Mouse (Mus musculus) limb, embryonic 14.5 days (tissue): ENCODE measurements around the gene Card9. TPM values are rescaled to one million over a fixed set of nuclear protein-coding genes. Genes with fewer than 3 reads are reported as not detected.

Experiments
- ATAC-seq: fragments of 200-750 bp; cut with Nextera tagmentation; 2 replicates; pipeline ENCODE4 v1.8.0; 2017; ENCODE audit warnings: low read depth, moderate number of reproducible peaks, moderate TSS enrichment; ENCODE audit not compliant: low FRiP score
- DNase-seq: peaks from one replicate; pipeline ENCODE4 v3.0.0-alpha.2; 2015; ENCODE audit warnings: low spot score
- H3K27ac ChIP-seq: fragments of 300-500 bp; sonication (generic); replicated peaks from 2 replicates; pipeline ENCODE4 v1.5.1; 2014; ENCODE audit warnings: low read depth, mild to moderate bottlenecking, low read length, moderate library complexity, mixed read lengths
- H3K27me3 ChIP-seq: fragments of 300-500 bp; sonication (generic); 2 replicates; pipeline ENCODE4 v1.6.1; 2014; ENCODE audit warnings: low read length, mixed read lengths; ENCODE audit not compliant: control insufficient read depth, insufficient read depth
- H3K36me3 ChIP-seq: fragments of 300-500 bp; sonication (generic); 2 replicates; pipeline ENCODE4 v1.6.1; 2014; ENCODE audit warnings: mild to moderate bottlenecking, low read length, moderate library complexity, mixed read lengths; ENCODE audit not compliant: control insufficient read depth, insufficient read depth
- H3K4me1 ChIP-seq: fragments of 300-500 bp; sonication (generic); 2 replicates; pipeline ENCODE4 v1.6.1; 2014; ENCODE audit warnings: antibody characterized with exemption, low read length, mixed read lengths; ENCODE audit not compliant: control insufficient read depth, insufficient read depth
- H3K4me2 ChIP-seq: fragments of 300-500 bp; sonication (generic); replicated peaks from 2 replicates; pipeline ENCODE4 v1.6.1; 2014; ENCODE audit warnings: low read depth, mild to moderate bottlenecking, low read length, moderate library complexity; ENCODE audit not compliant: severe bottlenecking
- H3K4me3 ChIP-seq: fragments of 300-500 bp; sonication (generic); replicated peaks from 2 replicates; pipeline ENCODE4 v1.5.1; 2014; ENCODE audit warnings: low read length
- H3K9ac ChIP-seq: fragments of 300-500 bp; sonication (generic); 2 replicates; pipeline ENCODE4 v1.6.1; 2014; ENCODE audit warnings: mild to moderate bottlenecking, low read depth, low read length, moderate library complexity; ENCODE audit not compliant: severe bottlenecking
- H3K9me3 ChIP-seq: fragments of 300-500 bp; sonication (generic); 2 replicates; pipeline ENCODE4 v1.6.1; 2016; ENCODE audit warnings: low read length; ENCODE audit not compliant: control insufficient read depth
- POLR2A ChIP-seq: fragments of 200-500 bp; IDR thresholded peaks from 2 replicates; pipeline ENCODE4 v1.8.0; 2012; ENCODE audit warnings: inconsistent platforms, mild to moderate bottlenecking, moderate library complexity, borderline replicate concordance; ENCODE audit not compliant: insufficient read depth, insufficient read length; ENCODE audit errors: extremely low read depth
- WGBS: fragments of 180-500 bp; shearing (Covaris S2); extraction: QIAGEN DNeasy Blood & Tissue Kit; methylation state at CpG from one replicate; pipeline ENCODE4 v1.1.7; 2014; 5-methylcytosine and 5-hydroxymethylcytosine counted together
- polyA plus RNA-seq, 2 experiments: library from polyadenylated mRNA; depleted of rRNA in 1 of 2; stranded (reverse) in 1 of 2; unstranded in 1 of 2; fragments of >200 nt; fragmentation: Nextera tagmentation in 1 of 2; extraction: Ambion mirVana in 1 of 2; gene quantifications; 2 replicates each; pipeline versions ENCODE4 v1.2.1 to v1.2.3; 2012 to 2014

The Card9 gene
- 4.1 and 5.6 TPM in 2 replicates for polyA plus RNA-seq (2012; rRNA removed)
- polyA plus RNA-seq (2014; fragmentation: Nextera tagmentation; extraction: Ambion mirVana), result 1.2 and 1.4 TPM in 2 replicates

GRCm38 (mm10) chr2:26360772-26361171 lies at the start of gene Card9:
TSS of gene Card9 (minus strand) at chr2:26360918.
- no peak for DNase-seq
- no peak for TF ChIP-seq POLR2A
- Histone ChIP-seq H3K36me3 (peaks cover 33% of the 10 kb centered on the region), H3K9me3 (no peaks in the 10 kb centered on the region), H3K4me2 (no peak within 1 kb of the TSS), H3K27ac (no peak within 1 kb of the TSS), H3K9ac (no peak within 1 kb of the TSS), H3K27me3 (no peaks in the 10 kb centered on the region), H3K4me3 (no peak within 1 kb of the TSS), H3K4me1 (no peaks in the 10 kb centered on the region)
- WGBS, result 50% methylated on average over 3 of the region's 3 CpGs
- no peak for ATAC-seq

- Histone ChIP-seq H3K27me3 (no peaks in the 10 kb centered on the region), H3K9ac (no peak overlapping the region), H3K36me3 (peaks cover 64% of the 10 kb centered on the region), H3K9me3 (no peaks in the 10 kb centered on the region), H3K4me2 (no peak overlapping the region), H3K27ac (no peak overlapping the region), H3K4me3 (no peak overlapping the region), H3K4me1 (peaks cover 22% of the 10 kb centered on the region)
- ATAC-seq (no peak), DNase-seq (no peak)
- no peak for TF ChIP-seq POLR2A
- 79% methylated on average over 5 of the region's 5 CpGs for WGBS
These were observed 49.4 kb upstream of the Card9 start for GRCm38 (mm10) chr2:26410091-26410490.

- Histone ChIP-seq H3K4me2 (no peak overlapping the region), H3K36me3 (peaks cover 60% of the 10 kb centered on the region), H3K27ac (no peak overlapping the region), H3K4me1 (peaks cover 22% of the 10 kb centered on the region), H3K9me3 (no peaks in the 10 kb centered on the region), H3K9ac (no peak overlapping the region; the same call in 1 of the 2 replicates), H3K4me3 (peak overlapping the region; percentile 94), H3K27me3 (no peaks in the 10 kb centered on the region)
- 63% methylated on average over 3 of the region's 3 CpGs for WGBS
- no peak for ATAC-seq
- TF ChIP-seq POLR2A, result no peak
- no peak for DNase-seq
These were observed 48.6 kb upstream of the Card9 start for GRCm38 (mm10) chr2:26409362-26409761.

GRCm38 (mm10) chr2:26408515-26409356 lies 48.0 kb upstream of the Card9 start, which contains the start of gene Inpp5e:
TSS of gene Inpp5e (minus strand) at chr2:26409203.
- Histone ChIP-seq H3K9me3 (no peaks in the 10 kb centered on the region), H3K36me3 (peaks cover 54% of the 10 kb centered on the region), H3K4me1 (peaks cover 22% of the 10 kb centered on the region), H3K4me3 (peak within 1 kb of the TSS; percentile 94), H3K27ac (peak within 1 kb of the TSS; percentile 56; the same call in 1 of the 2 replicates), H3K27me3 (no peaks in the 10 kb centered on the region), H3K4me2 (peak within 1 kb of the TSS; percentile 96), H3K9ac (peak within 1 kb of the TSS; percentile 94)
- 1% methylated on average over 51 of the region's 57 CpGs for WGBS
- ATAC-seq (peak; percentile 94), DNase-seq (peak; percentile 91)
- no peak for TF ChIP-seq POLR2A

- H3K27ac ChIP-seq, result no peak overlapping the region
- no peak overlapping the region for H3K4me2 ChIP-seq
- H3K9ac ChIP-seq, result no peak overlapping the region
- peaks cover 16% of the 10 kb centered on the region for H3K4me1 ChIP-seq
- H3K4me3 ChIP-seq, result no peak overlapping the region
- ATAC-seq (no peak), DNase-seq (no peak)
- no peaks in the 10 kb centered on the region for H3K9me3 ChIP-seq
- H3K27me3 ChIP-seq, result no peaks in the 10 kb centered on the region
- H3K36me3 ChIP-seq, result peaks cover 50% of the 10 kb centered on the region
- no peak for TF ChIP-seq POLR2A
- 82% methylated on average over 8 of the region's 8 CpGs for WGBS
These were observed 42.6 kb upstream of the Card9 start for GRCm38 (mm10) chr2:26403306-26403705.
